Mouse (Mus musculus) right cerebral cortex, adult 2 months (tissue): ENCODE results near the gene Fuca2.
"Not testable (repeated sequence)": the region's sequence is repeated elsewhere in the genome, so short reads cannot be mapped to it uniquely, and the experiment has no call there.

Experiments used
- DNase-seq, 2 experiments: peaks; one replicate each; pipeline ENCODE4 v3.0.0; 2021 to 2022; ENCODE audit warnings: low spot score in 2 of 2

Fuca2 gene

DNA sequence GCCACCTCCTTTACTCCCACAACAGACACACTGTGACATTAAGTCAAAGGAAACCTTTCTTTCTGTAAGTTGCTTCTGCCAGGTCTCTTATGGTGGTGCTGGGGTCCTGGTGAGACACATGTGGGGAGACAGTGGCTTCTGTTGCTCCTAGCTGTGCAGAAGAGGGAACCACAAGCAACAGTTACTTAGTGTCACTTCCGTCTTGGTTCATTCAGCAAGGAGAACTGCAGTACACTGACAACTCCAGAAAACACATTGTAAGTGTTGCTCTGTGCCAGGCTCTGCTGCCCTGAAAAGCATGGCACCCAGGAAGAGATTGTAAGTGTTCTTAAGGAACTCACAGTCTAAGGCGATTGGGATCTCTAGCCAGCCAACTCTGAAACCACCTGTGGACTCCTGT is at the start of gene Fuca2:
TSS of gene Fuca2 (plus strand) at position 210 of the 400 bp plus-strand sequence.
- no peak for DNase-seq

DNA sequence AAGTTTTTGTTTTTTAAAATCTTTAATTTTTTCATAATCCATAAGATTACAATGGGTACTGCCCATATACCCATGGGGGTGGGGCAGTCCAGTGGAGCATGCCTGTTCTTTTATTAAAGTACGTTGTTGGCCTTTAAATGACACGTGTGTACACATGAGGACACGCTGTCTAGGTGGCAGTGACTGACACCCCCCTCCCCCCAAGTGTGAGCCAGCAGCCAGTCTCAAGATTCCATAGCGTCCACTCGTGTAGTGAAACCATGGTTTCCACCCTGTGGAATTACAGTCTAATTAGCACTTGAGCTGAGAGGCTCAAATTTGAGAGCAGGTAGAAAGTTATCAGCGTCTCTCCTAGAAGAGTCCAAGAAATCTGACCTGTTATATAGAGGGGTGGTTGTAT is 47.7 kb upstream of the Fuca2 start:
- no peak for DNase-seq

GRCm38 (mm10) chr10:13453200-13453990 is 45.9 kb upstream of the Fuca2 start:
- peak in 1 of 2 experiments; percentile 7 for DNase-seq

DNA sequence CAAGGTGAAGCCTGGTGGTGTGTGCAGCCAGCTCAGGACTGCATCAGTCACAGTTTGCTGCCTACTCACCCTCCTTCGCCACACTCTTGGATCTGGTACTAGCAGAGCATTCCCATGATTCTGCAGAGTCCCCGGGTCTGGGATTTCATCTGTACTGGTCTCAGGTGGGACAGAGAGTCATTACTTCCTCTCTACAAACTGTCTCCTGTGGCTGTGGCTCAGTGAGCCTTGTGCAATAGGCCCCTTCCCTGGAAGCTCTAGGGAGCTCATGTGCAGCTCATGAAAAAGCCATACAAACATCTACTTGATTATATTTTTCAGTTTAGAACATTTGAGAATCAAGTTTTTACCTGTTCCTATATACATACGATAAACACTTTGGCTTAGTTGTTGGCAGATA is 35.0 kb upstream of the Fuca2 start:
- DNase-seq = not testable (repeated sequence)

GRCm38 (mm10) chr10:13466925-13467324 is 32.4 kb upstream of the Fuca2 start:
- peak in 1 of 2 experiments; percentile 9 for DNase-seq

- DNase-seq = not testable (repeated sequence)
Observed at GRCm38 (mm10) chr10:13468025-13468529, 31.3 kb upstream of the Fuca2 start.

- no peak for DNase-seq
Observed at GRCm38 (mm10) chr10:13470236-13470635, 29.1 kb upstream of the Fuca2 start.

DNA sequence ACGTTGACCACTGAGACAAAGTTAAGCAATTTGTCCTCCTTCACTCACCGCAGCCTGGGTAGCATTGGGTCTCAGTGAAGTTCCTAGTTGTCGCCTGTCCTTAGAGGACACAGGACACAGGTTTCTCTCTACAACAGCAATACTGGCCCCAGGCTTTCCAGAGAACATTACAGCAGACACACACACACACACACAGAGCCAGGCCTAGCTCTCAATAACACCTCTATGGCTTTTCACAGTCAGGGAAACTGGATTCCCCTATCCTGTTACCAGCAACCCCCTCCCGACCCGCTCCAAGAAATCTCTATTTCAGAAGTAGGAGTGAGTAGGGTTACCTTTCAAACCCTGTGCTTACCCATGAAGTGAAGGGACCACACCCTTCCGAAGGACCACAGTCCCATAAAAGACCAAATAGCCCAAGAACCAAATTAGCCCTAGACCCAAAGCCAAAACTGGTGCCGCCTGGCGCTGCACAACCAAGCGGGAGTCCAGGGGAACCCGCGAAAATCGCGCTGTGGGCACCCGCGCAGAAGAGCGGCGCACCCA is 26.0 kb upstream of the Fuca2 start:
- DNase-seq = peak in 1 of 2 experiments; percentile 12

DNA sequence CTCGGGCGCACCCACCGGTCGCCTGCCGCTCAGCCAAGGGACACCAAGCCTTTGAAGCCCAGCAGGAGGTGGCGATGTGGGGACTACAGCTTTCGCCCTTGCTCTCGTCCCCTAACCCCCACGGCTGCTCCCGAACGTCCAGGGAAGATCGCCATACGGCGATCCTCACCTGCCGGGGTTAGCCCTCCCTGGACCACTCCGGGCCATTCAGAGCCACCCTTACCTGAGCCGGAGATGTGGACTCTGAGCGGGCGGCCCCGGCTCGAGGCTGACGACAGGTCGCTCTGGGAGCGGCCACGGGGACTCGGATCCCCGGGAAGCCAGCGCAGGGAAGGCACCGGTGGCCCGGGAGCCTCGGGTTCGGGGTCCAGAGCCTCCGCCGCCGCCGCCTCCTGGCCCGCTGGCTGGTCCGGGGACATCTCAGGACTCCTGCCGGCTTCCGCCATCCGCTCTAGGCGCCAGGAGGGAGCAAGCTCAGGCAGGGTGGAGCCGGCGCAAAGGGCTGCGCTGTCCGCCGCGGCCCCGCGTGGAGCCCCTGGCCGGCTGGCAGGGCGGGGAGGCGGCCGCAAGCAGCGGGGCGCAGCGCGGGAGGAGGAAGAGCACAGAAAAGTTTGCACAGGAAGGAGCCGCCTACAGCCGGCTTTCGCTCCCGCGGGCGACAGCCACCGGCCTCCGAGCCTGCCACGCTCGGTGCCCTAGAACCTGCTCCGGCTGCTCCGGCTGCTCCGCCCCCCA is 25.3 kb upstream of the Fuca2 start, which contains the start of gene Phactr2:
TSS of gene Phactr2 (minus strand) at position 580 of the 735 bp plus-strand sequence.
- DNase-seq = peak; percentile 19 to 25

GRCm38 (mm10) chr10:13474568-13474955 is 24.8 kb upstream of the Fuca2 start:
- no peak for DNase-seq

- peak in 1 of 2 experiments; percentile 26 for DNase-seq
Observed at GRCm38 (mm10) chr10:13475121-13475520, 24.2 kb upstream of the Fuca2 start.

DNA sequence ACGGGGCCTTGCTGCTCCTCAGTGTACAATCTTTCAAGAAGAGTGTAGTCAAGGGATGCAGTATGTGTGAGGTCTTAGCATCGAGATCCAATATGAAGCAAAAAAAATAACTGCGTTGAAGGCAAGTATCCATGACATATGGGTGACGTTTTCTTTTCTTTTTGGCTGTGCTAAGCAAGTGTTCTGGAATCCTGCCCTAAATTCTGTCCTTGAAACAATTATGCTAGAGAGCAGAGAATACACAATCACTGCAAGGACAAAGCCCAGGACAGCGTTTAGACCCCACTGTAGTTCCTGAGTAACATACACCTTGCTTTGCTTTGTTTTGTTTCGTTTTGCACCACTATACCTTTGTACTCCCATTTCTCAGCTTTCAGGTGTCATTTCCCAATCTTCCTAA is 20.0 kb upstream of the Fuca2 start:
- no peak for DNase-seq

DNA sequence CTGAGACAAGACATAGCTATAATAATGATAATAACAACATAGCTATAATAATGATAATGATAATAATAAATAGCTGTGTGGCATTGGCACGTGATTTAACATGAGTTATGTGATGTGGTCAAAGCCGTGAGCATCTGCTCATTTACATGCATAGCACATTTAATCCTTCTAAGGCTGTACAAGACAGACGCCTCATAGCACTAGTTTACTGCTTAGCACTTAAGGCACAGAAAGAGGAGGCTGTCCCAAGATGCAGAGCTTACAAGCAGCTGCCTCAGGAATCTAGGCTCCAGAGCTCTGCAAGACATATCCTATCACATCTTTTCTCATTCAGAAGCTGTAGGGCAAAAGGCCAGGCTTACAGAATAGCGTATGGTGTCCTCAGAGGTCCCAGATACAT is 13.4 kb upstream of the Fuca2 start:
- DNase-seq = no peak

- no peak for DNase-seq
Observed at GRCm38 (mm10) chr10:13489671-13490070, 9.7 kb upstream of the Fuca2 start.

DNA sequence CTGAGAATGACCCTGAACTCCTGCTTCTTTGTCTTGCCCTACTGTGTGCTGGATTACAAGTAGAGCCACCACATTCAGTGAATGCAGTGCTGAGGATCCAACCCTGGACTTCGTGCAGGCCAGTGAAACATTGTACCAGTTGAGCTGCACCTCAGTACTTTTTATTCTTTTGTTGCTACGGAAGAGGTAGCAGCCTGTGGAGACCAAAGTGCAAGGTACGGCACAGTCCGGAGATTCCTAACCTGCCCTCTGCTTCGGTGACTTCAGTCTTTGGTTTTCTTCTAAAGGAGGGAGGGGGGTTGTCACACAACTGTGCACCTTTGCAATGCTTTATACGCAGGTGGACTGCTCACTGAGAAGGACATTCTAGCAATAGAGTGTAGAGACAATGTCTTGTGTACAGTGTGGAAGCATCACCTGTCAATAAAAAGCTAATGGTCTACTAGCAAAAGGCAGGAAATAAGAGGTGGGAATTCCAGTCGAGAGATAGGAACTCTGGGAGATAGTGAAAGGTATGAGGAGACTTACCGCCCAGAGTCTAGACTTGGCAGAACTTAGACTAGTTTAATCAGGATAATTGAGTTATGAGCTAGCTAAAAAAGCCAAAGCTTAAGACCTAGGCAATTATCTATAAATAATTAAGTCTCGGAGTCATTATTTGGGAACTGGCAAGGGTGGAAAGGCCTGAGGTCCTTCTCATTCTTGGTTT is 5.2 kb upstream of the Fuca2 start:
- no peak for DNase-seq

DNA sequence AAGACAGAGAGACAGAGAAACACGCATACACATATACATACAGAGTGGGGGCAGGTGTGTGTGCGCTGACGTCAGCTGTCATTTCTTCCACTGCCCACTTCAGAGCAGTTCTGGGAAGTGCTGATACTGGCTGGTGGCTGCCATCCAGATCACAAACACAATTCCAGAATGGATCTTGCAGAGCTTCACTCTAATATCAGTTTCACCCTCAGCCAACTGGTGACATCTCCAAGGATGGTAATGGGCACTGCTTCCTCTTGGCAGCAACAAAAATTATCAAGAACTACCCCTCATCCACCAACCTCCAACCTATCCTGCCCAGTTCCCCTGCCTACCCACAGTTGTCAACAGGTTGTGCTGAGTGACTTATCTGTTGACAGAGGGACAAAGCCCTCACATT is 3.0 kb upstream of the Fuca2 start:
- no peak for DNase-seq

- DNase-seq = no peak
Observed at GRCm38 (mm10) chr10:13500473-13500872, 1.1 kb downstream of the Fuca2 start.

- peak; percentile 88 to 89 for DNase-seq
Observed at GRCm38 (mm10) chr10:13500938-13501496, 1.7 kb downstream of the Fuca2 start.

GRCm38 (mm10) chr10:13501533-13501932 is 2.2 kb downstream of the Fuca2 start:
- peak in 1 of 2 experiments; percentile 13 for DNase-seq

GRCm38 (mm10) chr10:13502371-13502770 is 3.0 kb downstream of the Fuca2 start:
- DNase-seq = no peak

DNA sequence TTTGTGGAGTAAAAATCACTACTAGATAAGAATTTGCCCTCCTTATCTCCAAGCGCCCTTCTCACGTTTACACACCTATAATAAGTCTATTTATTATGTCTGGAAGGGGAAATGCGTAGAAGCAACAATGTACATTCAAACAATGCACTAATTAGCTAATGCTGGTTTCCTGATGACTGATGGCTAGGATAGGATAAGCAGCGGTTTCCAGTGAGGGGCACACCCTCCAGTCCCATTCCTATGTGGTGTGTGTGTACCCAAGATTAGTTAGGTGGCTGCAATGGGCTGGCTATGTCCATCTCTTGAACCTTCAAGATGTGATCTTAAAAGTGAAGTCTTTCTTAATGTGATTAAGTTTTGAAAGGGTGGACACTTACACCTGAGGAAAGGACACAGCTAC is 22.5 kb downstream of the Fuca2 start:
- no peak for DNase-seq
